Mouse (Mus musculus): ENCODE measurements around the gene Ncmap. TPM values are rescaled to one million over a fixed set of nuclear protein-coding genes. Genes with fewer than 3 reads are reported as not detected.

Ncmap gene
- not detected for total RNA-seq (2022)

DNA sequence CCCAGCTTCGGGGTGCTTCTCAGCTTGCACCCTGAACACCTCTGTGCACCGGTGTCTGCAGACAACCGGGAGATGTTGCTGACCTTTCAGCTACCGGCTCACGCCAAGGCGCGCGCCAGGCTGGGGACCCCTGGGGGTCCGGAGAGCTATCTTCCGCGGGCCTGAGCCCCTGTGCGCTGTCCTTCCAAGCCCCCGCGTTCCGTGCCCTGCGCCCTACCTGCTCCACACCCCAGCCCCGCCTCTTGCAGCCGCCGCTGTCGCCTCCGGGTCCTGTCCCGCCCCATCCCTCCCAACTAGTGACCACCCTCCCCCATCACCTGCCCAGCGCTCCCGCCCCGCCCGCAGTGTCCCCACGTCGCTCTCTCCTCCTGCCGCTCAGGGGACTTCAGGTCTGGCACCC lies at the start of gene Ncmap:
Gene Ncmap, minus strand, starts transcription at position 237 of the 400 bp plus-strand sequence.
- no peak for DNase-seq (ENCODE audit: low spot score)

GRCm38 (mm10) chr4:135442473-135442872 lies 44.4 kb upstream of the Ncmap start:
- DNase-seq (ENCODE audit: low spot score) = no peak

DNA sequence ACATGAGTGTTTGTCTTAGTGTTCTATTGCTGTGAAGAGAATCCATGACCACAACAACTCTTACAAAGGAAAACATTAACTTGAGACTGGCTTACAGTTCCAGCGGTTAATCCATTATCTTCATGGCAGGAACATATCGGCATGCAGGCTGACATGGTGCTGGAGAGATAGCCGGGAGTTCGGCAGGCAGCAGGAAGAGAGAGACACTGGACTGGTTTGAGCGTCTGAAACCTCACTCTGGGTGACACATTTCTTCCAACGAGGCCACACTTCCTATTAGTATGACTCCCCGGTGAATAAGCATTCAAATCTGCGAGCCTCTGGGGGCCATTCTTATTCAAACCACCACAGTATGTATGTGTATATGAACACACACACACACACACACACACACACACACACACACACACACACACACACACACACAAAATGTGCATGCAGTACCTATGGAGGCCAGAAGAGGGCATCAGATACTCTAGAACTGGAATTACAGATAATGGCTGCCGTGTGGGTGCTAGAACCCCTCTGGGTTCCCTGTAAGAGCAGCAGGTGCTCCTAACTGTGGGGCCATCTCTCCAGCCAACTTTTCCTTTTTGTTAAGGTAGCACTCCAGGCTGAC lies 42.0 kb upstream of the Ncmap start:
- no peak for DNase-seq (ENCODE audit: low spot score)

DNA sequence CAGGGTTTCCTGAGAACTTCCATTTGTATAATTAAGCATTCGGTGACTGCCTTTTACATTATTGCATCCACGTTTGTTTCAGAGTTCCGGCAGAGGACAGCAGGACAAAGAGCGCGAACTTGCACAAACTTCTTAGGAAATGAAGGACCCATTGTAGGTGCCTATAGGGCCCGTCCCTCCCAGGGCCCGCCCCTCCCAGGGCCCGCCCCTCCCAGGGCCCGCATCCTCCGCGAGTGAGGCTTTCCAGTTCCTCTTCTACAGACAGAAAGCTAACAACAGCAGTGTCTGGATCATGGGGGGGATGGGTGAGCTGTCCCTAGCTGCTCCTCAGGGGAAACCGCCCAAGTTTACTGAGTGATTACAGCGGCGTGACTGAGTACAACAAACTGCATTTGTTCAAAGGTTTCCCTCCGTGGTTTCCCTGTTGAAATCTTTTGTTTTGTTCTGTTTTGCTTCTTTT lies 41.2 kb upstream of the Ncmap start:
- DNase-seq (ENCODE audit: low spot score) = peak; percentile 41

- DNase-seq (ENCODE audit: low spot score) = no peak
Measured at GRCm38 (mm10) chr4:135437924-135438323, 39.9 kb upstream of the Ncmap start.

DNA sequence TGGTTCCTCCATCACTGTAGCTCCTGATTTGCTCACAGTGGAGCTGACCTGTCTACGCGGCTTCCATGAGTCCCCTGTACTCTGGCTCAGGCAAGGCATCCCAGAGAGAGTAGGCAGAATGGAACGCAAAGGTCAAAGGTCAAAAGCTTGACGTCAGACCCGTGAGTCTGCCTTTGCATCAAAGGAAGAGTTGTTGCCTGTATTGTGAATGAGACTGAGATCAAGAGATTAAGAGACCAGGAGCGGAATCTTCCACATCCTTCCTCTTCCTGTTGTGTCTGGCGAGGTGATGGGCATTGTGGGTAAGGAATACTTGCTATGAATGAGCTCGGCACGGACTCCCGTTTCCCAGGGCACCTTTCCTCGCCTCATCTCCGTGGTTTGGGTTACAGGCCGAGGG lies 38.3 kb upstream of the Ncmap start:
- peak; percentile 29 for DNase-seq (ENCODE audit: low spot score)

- no peak for DNase-seq (ENCODE audit: low spot score)
Measured at GRCm38 (mm10) chr4:135434395-135434789, 36.4 kb upstream of the Ncmap start.

- peak; percentile 68 for DNase-seq (ENCODE audit: low spot score)
Measured at GRCm38 (mm10) chr4:135433443-135434394, 35.7 kb upstream of the Ncmap start, which contains the start of gene Rcan3. Rcan3 (minus strand) TSS chr4:135433853.

DNA sequence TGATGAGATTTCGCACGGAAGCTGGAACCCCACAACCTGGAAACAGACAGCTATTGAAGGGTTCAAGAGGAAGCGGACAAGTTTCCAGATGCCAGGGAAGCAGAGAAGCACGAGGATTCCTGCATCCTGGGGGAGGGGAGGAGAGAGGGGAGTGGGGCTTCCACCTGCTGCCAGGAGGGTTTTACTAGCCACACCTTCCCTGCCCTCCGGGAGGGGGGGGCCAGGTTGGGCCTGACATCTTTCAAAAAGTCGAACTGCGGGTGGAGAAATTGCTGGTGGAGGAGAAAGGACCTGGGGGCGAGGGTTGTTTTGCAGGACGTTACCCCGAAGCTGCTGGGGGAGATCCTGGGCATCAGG lies 35.0 kb upstream of the Ncmap start:
- no peak for DNase-seq (ENCODE audit: low spot score)

- no peak for DNase-seq (ENCODE audit: low spot score)
Measured at GRCm38 (mm10) chr4:135429990-135430760, 32.1 kb upstream of the Ncmap start.

DNA sequence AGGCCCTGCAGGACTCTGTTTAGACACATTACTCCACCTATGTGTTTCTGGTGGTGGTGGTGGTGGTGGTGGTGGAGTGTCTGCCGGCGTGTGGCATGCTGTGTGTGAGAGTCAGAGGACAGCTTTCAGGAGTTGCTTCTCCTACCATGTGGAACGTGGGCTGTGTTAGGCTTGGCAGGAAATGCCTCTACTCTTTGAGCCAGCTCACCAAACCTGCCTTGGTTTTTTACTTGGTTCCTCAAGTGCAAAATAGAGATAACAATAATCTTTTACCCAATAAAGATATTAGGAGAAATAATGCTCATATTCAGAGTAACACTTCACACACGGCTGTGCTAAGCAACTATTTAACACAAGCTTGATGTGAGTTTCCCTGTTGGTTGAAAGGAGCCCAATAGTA lies 31.4 kb upstream of the Ncmap start:
- DNase-seq (ENCODE audit: low spot score) = no peak

GRCm38 (mm10) chr4:135426587-135426986 lies 28.6 kb upstream of the Ncmap start:
- DNase-seq (ENCODE audit: low spot score) = no peak

DNA sequence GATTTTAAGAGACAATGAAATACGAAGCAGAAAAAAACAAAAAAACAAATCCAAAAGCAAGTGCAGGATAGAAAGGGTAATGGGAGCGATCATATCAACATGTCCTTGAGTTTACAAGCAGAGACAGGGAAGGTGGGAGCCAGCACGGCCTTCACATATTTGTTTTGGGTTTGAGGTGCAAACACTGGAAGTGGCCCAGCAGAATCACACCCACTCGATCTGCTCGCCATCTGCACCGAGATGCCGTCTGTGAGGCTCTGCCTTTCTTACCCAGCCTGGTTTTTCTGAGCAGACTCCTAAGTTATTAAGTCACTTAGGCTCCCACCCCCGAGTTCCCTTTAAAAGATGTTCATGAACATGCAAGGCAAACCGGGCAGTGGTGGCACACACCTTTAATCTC lies 27.6 kb upstream of the Ncmap start:
- DNase-seq (ENCODE audit: low spot score) = no peak

DNA sequence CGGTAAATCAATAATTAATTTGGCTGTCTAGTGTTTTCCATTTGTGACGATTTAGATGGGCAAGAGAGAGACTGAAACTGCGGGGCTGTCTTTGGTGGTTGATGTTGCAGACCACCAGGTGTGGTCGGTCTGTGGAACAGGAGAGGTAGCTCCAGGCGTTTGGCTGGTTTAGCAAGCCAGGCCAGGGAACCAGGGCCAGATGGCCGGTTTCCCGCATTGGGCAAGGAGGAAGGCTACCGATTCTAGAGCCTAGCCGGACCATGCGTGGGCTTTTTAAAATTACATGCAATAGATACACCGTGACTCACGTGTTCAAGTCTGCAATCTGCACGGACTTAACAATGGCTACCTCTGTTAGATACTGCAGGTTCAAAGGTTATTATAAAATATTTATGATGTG lies 22.9 kb upstream of the Ncmap start:
- DNase-seq (ENCODE audit: low spot score) = no peak

DNA sequence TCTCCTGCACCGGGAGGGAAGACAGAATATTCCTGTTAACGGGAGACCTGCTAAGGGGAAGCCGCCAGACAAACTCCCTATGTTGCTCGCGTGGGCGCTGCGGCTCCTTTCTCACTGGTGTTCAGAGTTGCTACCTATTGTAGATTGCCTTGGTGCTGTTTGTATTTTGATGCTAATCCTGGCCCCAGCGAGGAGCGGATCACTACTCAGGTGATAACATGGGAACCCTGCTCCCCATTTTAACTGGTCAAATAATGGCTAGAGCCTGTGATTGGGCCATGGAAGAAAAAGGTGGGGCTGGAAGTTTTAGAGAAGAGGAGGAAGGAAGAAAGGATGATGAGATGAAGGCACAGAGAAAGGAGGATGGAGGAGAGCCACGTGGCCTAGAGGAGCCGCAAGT lies 22.4 kb upstream of the Ncmap start:
- DNase-seq (ENCODE audit: low spot score) = no peak

GRCm38 (mm10) chr4:135419996-135420395 lies 22.0 kb upstream of the Ncmap start:
- no peak for DNase-seq (ENCODE audit: low spot score)

DNA sequence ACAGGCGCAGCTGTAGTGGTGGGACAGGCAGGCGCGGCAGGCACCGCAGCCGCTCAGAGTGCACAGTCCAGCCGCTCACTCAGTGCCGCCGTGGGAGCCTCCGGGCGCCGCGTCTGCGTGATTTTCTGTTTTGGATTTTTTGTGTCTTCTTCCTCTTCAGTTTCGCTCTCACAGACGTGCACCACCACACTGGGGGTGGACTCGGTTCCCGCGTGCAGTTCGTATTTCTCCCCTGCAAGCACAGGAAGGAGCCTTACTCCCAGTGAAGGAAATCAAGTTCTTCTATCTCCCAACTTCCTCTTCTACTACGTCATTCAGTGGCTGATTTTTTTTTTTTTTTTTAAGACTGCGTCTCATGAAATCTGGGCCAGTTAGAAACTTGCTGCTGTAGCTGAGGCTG lies 18.3 kb upstream of the Ncmap start:
- DNase-seq (ENCODE audit: low spot score) = peak; percentile 9

GRCm38 (mm10) chr4:135413491-135413890 lies 15.5 kb upstream of the Ncmap start:
- no peak for DNase-seq (ENCODE audit: low spot score)

DNA sequence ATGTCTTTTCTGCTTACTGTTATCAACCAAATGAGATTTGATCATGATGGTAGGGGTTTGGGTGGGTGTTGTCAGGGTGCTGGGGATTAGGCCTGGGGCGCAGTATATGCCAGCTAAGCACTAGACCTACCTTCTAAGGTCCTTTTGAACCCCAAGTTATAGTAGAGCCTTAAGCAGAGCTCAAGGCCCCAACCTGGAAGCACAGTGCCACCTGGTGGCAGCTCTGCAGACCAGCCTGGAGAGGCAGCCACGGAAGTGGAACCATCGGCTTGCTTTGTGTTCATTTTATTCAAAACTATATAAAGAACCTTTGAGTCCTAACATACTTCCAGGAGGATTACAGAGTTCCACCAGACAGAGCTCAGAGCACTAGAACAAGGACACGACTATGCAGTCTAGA lies 13.6 kb upstream of the Ncmap start:
- DNase-seq (ENCODE audit: low spot score) = peak; percentile 11

DNA sequence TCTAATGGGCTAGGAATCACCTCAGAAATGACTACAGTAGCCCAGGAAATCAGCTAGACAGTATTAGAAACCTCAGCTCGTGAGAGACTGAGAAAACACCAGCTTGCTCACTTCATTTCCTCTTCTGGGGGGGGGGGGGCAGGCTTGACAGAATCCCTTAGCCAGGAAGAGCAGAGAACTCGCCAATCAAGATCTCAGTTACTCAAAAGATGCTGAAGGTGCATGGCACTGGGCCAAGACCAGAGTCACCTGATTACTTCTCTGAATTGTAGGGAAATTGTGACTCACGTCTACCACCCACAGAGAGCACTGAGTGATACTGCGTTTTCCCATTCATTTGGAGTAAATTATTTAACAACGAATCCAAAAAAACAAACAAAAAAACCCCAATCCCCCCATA lies 8.2 kb upstream of the Ncmap start:
- no peak for DNase-seq (ENCODE audit: low spot score)

GRCm38 (mm10) chr4:135404916-135405315 lies 6.9 kb upstream of the Ncmap start:
- DNase-seq (ENCODE audit: low spot score) = no peak

- no peak for DNase-seq (ENCODE audit: low spot score)
Measured at GRCm38 (mm10) chr4:135404048-135404447, 6.0 kb upstream of the Ncmap start.

Data from heart, adult 8-10 months (tissue).